Mouse (Mus musculus): ENCODE results near the gene Noc2l. TPM values are rescaled to one million over a fixed set of nuclear protein-coding genes. Genes with fewer than 3 reads are reported as not detected.

The Noc2l gene
- polyA plus RNA-seq, 1 experiment = 158 TPM

GRCm38 (mm10) chr4:156255078-156255839 lies 19.4 kb downstream of the Noc2l start, which contains the start of gene Samd11:
Gene Samd11 (minus strand): TSS chr4:156255657.
- DNase-seq = no peak
- peaks cover 9% of the 10 kb centered on the region; the same call in 1 of the 2 replicates for H3K27me3 ChIP-seq (ENCODE audit: control insufficient read depth, insufficient read depth, low read length)
- TF ChIP-seq CTCF (IDR thresholded peaks at IDR 0.05; ENCODE audit: borderline replicate concordance, control insufficient read depth, extremely low read depth, insufficient read depth, low read length, poor library complexity) (no peak), POLR2A (IDR thresholded peaks at IDR 0.05; ENCODE audit: control insufficient read depth, extremely low read depth, insufficient read depth, low read length, poor library complexity) (no peak)
- peaks cover 15% of the 10 kb centered on the region for H3K4me1 ChIP-seq (replicated peaks; ENCODE audit: control insufficient read depth, insufficient read depth, low read length)
- H3K4me3 ChIP-seq (ENCODE audit: control insufficient read depth, insufficient read depth, low read length) = no peak within 1 kb of the TSS
- H3K27ac ChIP-seq (ENCODE audit: control insufficient read depth, insufficient read depth, low read length) = no peak within 1 kb of the TSS
- no peaks in the 10 kb centered on the region for H3K36me3 ChIP-seq (ENCODE audit: control insufficient read depth, insufficient read depth, low read length)
- WGBS = 9% methylated on average over 26 of the region's 26 CpGs

Other genes starting within 250 kb of the Noc2l start
- 9.5 and 10.8 TPM in 2 replicates for gene B3galt6, start 243.4 kb upstream of the Noc2l start, polyA plus RNA-seq (2012; rRNA removed)
- 65.6 and 68.4 TPM in 2 replicates for gene Sdf4, start 243.1 kb upstream of the Noc2l start, polyA plus RNA-seq (2012; rRNA removed)
- 68.9 and 81.3 TPM in 2 replicates for gene Tnfrsf4, start 222.2 kb upstream of the Noc2l start, polyA plus RNA-seq (2012; rRNA removed)
- gene Tnfrsf18, start 209.8 kb upstream of the Noc2l start, polyA plus RNA-seq (2012; rRNA removed) = 82.1 and 85.2 TPM in 2 replicates
- gene Ttll10, start 176.6 kb upstream of the Noc2l start, polyA plus RNA-seq (2012; rRNA removed) = 2.4 and 3.5 TPM in 2 replicates
- gene 9430015G10Rik, start 126.0 kb upstream of the Noc2l start, polyA plus RNA-seq (2012; rRNA removed) = 89.1 and 93.3 TPM in 2 replicates
- gene Rnf223, start 105.5 kb upstream of the Noc2l start, polyA plus RNA-seq (2012; rRNA removed) = 2.9 and 3.5 TPM in 2 replicates
- gene Agrn, start 38.5 kb upstream of the Noc2l start, polyA plus RNA-seq (2012; rRNA removed) = 40.3 and 48.7 TPM in 2 replicates
- 40.6 and 51.1 TPM in 2 replicates for gene Isg15, start 35.2 kb upstream of the Noc2l start, polyA plus RNA-seq (2012; rRNA removed)
- 10.0 and 10.8 TPM in 2 replicates for gene AW011738, start 32.7 kb upstream of the Noc2l start, polyA plus RNA-seq (2012; rRNA removed)
- gene Perm1, start 20.1 kb upstream of the Noc2l start, polyA plus RNA-seq (2012; rRNA removed) = 2.0 and 9.5 TPM in 2 replicates
- 141 and 145 TPM in 2 replicates for gene Plekhn1, start 1.2 kb upstream of the Noc2l start, polyA plus RNA-seq (2012; rRNA removed)
- gene Samd11, start 19.6 kb downstream of the Noc2l start, polyA plus RNA-seq (2012; rRNA removed) = 1.6 TPM in 2 replicates
- gene Vmn2r-ps159, start 95.1 kb downstream of the Noc2l start, polyA plus RNA-seq (2012; rRNA removed) = not detected in 2 replicates